Mouse (Mus musculus): Measurements from ENCODE around the gene Sept4.

Sept4 gene

GRCm38 (mm10) chr11:87578963-87579601 is 10.4 kb downstream of the Sept4 start:
- DNase-seq (ENCODE audit: low read depth, low spot score): no peak

- DNase-seq (ENCODE audit: low read depth, low spot score): no peak
Observed at GRCm38 (mm10) chr11:87579713-87580112, 11.0 kb downstream of the Sept4 start.

GRCm38 (mm10) chr11:87580543-87581085 is 11.9 kb downstream of the Sept4 start:
- no peak for DNase-seq (ENCODE audit: low read depth, low spot score)

GRCm38 (mm10) chr11:87581161-87581865 is 12.6 kb downstream of the Sept4 start:
- DNase-seq (ENCODE audit: low read depth, low spot score): no peak

GRCm38 (mm10) chr11:87581933-87582710 is 13.4 kb downstream of the Sept4 start:
- DNase-seq (ENCODE audit: low read depth, low spot score): no peak

- DNase-seq (ENCODE audit: low read depth, low spot score): no peak
Observed at GRCm38 (mm10) chr11:87583291-87584034, 14.8 kb downstream of the Sept4 start.

GRCm38 (mm10) chr11:87584711-87585505 is 16.2 kb downstream of the Sept4 start:
- no peak for DNase-seq (ENCODE audit: low read depth, low spot score)

GRCm38 (mm10) chr11:87587211-87587874 is 18.6 kb downstream of the Sept4 start:
- DNase-seq (ENCODE audit: low read depth, low spot score): no peak

GRCm38 (mm10) chr11:87589605-87590004 is 20.9 kb downstream of the Sept4 start:
- no peak for DNase-seq (ENCODE audit: low read depth, low spot score)

GRCm38 (mm10) chr11:87590841-87591525 is 22.3 kb downstream of the Sept4 start:
- DNase-seq (ENCODE audit: low read depth, low spot score): no peak

GRCm38 (mm10) chr11:87591526-87592353 is 23.0 kb downstream of the Sept4 start, which contains the start of gene Mtmr4:
TSS of gene Mtmr4 (plus strand) at chr11:87592162.
- peak; percentile 98 for DNase-seq (ENCODE audit: low read depth, low spot score)

GRCm38 (mm10) chr11:87592354-87592695 is 23.6 kb downstream of the Sept4 start:
- DNase-seq (ENCODE audit: low read depth, low spot score): no peak

- no peak for DNase-seq (ENCODE audit: low read depth, low spot score)
Observed at GRCm38 (mm10) chr11:87592713-87593598, 24.3 kb downstream of the Sept4 start.

GRCm38 (mm10) chr11:87595327-87595841 is 26.7 kb downstream of the Sept4 start:
- peak; percentile 76 for DNase-seq (ENCODE audit: low read depth, low spot score)

GRCm38 (mm10) chr11:87595976-87596375 is 27.3 kb downstream of the Sept4 start:
- no peak for DNase-seq (ENCODE audit: low read depth, low spot score)

GRCm38 (mm10) chr11:87596492-87596891 is 27.8 kb downstream of the Sept4 start:
- DNase-seq (ENCODE audit: low read depth, low spot score): no peak

- DNase-seq (ENCODE audit: low read depth, low spot score): no peak
Observed at GRCm38 (mm10) chr11:87597061-87597460, 28.4 kb downstream of the Sept4 start.

Data from retina, postnatal 7 days (tissue).